Mouse (Mus musculus): ENCODE results near the gene Tmppe.

Gene Tmppe

DNA sequence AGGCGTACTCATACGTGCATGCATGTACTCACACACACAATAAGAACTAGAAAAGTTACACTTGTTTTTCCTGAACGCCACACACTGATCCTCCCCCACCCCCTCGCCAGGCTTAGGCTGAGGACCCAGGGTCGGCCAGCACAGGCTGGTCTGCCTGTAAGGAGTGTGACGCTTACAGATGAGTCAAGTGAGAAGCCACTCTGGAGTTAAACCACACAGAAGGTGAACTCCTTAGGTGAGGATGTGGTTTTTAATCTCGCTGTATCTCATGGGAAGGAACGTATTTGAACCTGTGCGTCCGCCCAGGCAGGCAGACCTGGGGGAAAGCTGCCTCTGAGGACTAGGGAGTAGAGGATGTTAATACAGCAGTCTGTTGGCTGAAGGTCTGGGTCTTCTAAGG lies 39.6 kb downstream of the Tmppe start:
- intact Hi-C loops (cut with DNase I) = no loop called here

DNA sequence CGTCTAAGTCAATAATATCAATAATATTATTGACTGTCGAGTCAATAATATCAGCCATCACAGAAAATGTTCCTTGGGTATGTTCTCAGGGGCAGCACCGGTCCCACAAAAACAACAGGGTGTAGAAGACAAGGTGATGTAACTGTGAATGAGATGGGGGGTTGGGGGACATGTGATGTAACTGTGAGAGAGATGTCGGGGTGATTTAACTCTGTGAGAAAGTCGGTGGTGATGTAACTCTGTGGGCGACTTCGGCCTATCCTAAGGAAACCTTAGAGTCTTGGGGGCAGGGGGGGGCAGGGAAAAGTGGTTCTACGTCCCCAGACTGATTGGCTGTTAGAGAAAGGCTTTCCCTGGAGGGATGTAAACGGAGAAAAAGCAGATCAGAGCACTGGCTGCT lies 41.3 kb downstream of the Tmppe start:
- intact Hi-C loops (cut with DNase I) = no loop called here

- intact Hi-C loops (cut with DNase I) = no loop called here
These were observed 42.0 kb downstream of the Tmppe start for GRCm38 (mm10) chr9:114442893-114443292.

DNA sequence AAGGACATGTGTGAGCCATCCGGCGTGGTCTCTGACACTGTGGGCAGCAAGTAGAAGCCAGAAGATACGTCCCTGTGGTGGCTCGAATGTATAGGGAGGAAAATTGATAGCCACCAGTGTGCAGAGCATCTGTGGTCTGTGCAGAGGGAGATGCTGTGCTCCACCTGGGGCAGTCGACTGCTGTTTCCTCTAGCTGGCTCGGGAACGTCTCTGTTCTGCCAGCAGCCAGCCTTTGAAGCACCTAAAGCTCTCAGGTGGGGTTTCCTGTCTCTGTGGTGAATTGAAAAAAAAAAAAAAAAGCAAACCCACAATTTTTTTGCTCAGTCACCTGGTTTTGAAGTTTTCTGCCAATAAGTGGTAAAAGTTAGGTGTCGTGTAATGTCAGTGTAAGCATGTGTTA lies 42.4 kb downstream of the Tmppe start:
- intact Hi-C loops (cut with DNase I) = no loop called here

GRCm38 (mm10) chr9:114446887-114447286 lies 46.0 kb downstream of the Tmppe start:
- intact Hi-C loops (cut with DNase I) = no loop called here

DNA sequence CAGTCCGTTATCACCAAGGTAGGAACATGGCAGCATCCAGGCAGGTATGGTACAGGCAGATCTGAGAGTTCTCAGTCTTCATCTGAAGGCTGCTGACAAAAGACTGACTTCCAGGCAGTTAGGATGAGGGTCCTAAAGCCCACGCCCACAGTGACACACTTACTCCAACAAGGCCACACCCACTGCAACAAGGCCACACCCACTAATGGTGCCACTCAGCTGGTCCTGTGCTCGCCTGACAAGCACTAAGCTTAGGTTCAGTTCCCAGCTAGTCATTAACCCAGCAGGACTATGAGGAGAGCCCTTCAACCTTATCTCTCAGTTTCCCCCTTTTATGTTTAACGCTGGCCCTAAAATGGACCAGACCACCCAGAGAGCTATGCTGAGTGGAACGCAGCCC lies 47.8 kb downstream of the Tmppe start:
- intact Hi-C loops (cut with DNase I) = no loop called here

- intact Hi-C loops (cut with DNase I) = no loop called here
These were observed 48.3 kb downstream of the Tmppe start for GRCm38 (mm10) chr9:114449120-114449754.

DNA sequence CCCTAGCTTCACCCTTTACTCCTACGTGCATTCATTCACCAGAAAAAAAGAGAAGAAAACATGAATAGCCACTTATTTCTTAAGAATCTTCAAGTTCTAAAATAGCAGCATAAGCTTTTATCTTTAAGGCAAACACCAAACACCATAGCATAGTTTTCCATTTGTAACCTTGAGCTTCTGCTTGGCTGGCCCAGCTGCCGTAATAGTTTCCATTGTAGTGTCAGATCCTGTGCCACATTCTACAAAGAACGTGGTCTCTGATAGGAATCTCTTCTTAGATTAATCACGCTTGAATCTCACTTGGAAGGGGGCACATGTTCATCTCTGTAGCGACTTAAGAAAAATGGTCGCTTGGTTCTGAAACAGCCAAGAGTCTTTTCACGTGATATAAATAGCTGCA lies 50.7 kb downstream of the Tmppe start:
- intact Hi-C loops (cut with DNase I) = no loop called here

DNA sequence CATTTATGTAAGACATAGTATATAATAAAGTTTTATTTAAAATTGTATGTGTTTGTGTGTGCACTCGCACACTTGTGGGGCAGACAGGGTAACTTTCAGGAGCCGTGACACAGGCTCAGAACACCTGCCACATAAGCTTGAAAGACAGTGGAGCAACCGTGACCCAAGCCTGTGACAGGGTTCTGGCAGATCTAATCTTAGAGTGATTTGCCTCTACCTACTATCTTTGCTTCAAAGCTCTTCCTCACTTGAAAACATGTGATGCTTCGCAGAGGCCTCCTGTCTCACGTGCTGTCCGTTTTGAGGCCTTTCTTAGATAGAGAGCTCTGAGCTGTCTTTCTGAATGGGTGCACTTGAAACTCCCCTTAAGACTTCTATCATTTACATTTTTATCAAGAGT lies 51.5 kb downstream of the Tmppe start:
- intact Hi-C loops (cut with DNase I) = no loop called here

DNA sequence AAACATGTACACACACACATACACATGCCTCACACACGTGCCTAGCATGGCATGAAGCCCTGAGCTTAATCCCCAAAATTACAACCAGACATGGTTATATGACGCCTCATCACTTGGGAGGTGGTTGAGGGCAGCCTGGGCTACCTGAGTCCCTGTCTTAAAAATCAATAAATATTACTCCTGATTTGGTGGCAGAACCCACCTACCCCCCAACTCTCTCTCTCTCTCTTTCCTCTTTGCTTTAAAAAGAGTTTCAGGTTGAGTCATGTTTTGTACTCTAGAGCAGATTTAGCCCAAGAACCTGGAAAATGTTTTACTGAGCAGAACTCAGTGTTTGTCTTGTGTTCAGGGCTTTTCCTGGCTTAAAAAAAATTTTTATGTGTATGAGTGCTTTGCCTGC lies 54.5 kb downstream of the Tmppe start:
- intact Hi-C loops (cut with DNase I) = no loop called here
